Mouse (Mus musculus) lung, adult 2 months (tissue): ENCODE measurements around the gene Smim14.
"Not testable (repeated sequence)": the region's sequence is repeated elsewhere in the genome, so short reads cannot be mapped to it uniquely, and the experiment has no call there.

Experiments
- CTCF ChIP-seq: fragments of 200-500 bp; IDR thresholded peaks from 2 replicates; pipeline ENCODE4 v1.5.1; 2011; ENCODE audit warnings: mild to moderate bottlenecking, low read length, control low read depth; ENCODE audit not compliant: insufficient read depth
- POLR2A ChIP-seq: fragments of 200-500 bp; IDR thresholded peaks from 2 replicates; pipeline ENCODE4 v1.6.1; 2011; ENCODE audit warnings: low read depth, mild to moderate bottlenecking, control low read depth, low read length, borderline replicate concordance; ENCODE audit errors: extremely low read depth

DNA sequence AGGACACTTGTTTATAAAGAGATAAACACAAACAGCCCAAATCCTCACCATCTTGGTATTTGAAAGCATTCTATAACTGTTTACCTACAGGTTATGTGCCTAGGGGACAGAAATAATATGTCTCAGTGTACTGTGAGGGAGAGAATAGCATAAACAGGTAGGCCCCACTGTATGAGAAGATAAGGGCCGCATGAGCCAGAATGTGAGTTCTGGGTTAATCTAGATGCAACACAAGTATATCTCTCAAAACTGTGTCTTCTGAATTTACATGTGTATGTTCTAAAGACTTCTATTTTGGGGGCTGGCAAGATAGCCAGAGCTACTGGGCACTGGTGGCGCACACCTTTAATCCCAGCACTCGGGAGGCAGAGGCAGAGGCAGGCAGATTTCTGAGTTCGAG is 60.2 kb downstream of the Smim14 start:
- not testable (repeated sequence) for TF ChIP-seq CTCF, POLR2A
